Mouse (Mus musculus) testis, adult 10 weeks (tissue): Measurements from ENCODE around the gene 4930519G04Rik. TPM values are rescaled to one million over a fixed set of nuclear protein-coding genes. Genes with fewer than 3 reads are reported as not detected.

Experiments
- polyA plus RNA-seq: library from polyadenylated mRNA; stranded (reverse); fragments of 350-450 nt; fragmentation: Illumina TruSeq; extraction: RNeasy Lipid Tissue Mini Kit (QIAGEN cat#74804); gene quantifications from one replicate; pipeline ENCODE4 v1.2.3, GENCODE M21; 2014; ENCODE audit warnings: low read depth, low replicate concordance

Gene 4930519G04Rik
- polyA plus RNA-seq: 31.9 TPM

DNA sequence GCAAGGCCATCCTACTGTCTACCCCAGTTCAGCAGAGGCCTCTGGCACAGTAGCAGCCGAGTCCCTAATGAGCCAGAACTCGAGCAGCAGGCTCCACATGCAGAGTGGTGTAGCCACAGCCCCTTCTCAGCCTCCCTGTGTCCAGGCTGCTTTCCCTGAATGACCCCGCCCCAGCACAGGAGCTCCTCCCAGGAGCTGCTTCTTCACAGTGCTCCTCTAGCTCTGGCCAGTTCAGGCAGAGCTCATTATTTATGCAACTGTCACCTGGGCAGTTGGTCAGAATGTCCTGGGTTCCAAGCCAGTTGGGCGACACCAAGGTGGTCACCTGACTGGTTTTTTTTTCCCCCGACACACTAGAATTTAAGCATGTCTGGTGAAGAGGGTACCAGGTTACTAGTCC is at the start of gene 4930519G04Rik:
4930519G04Rik (plus strand) TSS at position 301 of the 400 bp plus-strand sequence.

DNA sequence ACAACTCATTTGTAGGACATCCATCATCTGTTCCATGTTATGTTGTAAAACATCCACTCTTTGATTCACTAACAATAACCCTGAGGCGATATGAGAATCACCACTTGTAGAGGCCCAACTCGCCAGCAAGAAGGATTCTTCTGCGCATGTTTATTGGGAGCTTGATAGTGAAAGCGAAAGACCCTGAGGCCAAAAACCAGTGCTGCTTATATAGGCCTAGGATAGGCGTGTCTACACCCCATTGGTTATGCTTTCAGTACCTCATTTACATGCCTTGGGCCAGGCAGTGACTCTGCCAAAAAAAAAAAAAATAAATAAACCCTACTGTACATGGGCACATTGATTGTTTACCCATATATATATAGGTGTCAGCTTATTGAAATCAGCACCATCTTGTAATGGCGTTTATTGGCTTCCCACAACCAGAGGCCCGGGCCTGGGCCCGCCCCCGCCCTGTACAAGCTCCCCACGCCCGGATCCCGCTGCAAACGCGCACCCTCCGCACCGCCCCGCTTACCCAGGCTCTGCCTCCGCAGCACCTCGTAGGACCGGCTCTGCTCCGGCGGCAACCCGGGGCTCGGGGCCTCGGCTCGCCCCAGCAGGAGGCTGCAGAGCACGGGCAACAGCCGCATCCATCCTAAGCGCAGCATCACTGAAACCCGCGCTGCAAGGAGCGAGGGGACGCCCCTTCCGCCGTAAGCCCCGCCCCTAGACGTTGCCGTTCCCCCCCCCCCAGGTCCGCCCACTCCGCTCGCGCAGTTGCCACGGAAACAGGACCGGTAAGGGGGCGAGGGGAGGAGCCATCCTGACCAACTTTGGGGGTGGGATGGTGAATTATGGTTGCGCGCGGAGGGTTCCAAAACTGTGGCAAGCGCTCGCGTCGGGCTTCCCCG is 30.4 kb upstream of the 4930519G04Rik start, which contains the start of gene 1500011B03Rik:
1500011B03Rik (minus strand) TSS at position 673 of the 893 bp plus-strand sequence.

DNA sequence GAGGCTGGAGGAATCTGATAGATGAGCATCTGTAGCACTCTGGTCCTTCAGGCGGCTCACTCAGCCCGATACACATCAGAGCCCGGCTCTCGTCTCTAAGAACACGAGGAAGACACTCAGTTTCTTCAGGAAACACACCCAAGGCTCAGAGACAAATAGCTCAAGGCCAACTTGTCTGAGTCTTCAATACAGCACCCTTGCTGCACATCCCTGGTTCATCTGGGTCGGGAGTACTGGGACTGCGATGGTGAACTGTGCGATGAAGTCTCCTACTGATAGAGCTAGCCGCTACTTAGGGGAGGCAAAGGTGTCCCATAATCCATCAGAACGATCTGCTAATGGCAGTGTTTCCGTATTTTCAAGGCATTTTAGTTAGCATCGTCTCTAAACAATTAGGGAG is 5.1 kb downstream of the 4930519G04Rik start, which contains the start of gene Gm9936:
Gm9936 (minus strand) TSS at position 101 of the 400 bp plus-strand sequence.

DNA sequence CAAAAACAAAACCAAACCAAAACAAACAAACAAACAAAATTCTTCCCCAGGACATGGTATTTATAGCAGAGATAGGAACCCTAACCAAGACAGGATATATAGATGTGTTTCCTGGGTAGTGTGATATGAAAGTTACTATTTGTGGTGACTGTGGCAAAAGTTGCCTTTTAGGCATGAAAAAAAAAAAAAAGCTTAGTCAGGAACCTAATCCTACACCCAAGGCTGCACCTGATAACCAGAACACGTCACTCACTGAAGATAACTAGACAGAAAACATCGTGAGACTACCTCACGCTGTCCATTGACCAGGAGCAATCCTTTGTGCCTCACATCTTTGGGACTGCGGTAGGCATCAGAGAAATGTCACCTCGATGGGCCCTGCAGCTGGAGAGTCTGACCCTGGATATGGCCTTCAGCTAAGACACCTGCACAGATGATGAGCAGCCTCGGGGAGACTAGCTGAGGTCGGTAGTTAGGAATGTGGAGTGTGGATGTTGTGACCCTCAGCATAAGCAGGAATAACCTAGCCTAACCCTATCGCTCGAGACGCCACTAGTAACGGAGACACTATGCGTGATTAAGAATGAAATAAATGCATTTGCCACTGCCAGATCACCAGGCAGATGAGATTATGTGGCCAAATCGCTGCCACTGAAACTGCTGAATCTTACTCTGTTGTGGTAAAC is 43.4 kb downstream of the 4930519G04Rik start, which contains the start of gene Oasl2:
Oasl2 (plus strand) TSS at position 249 of the 686 bp plus-strand sequence.

DNA sequence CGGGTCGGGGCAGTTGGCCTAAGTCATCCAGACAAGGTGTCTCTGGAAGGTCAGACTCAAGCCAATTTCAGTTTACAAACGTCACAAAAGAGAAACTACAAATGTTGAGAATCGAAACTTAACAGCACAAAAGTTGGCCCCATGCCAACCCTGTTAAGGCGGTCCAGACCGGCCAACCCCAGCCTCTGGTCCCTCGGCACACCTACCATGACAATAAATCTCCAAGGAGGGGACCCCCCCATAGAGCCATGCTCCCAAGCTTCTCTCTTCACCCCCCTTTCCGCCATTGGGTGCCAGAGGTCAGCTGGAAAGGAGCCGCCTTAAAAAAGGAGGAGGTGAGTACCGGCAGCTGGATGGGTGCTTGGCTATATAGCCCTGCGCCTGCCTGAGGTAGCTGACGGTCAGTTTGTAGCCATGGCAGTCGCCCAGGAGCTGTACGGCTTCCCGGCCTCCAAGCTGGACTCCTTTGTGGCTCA is 69.6 kb downstream of the 4930519G04Rik start, which contains the start of gene Oasl1:
Oasl1 (plus strand) TSS at position 243 of the 476 bp plus-strand sequence.

Other genes starting within 250 kb of the 4930519G04Rik start
- gene Trpv4, start 195.2 kb upstream of the 4930519G04Rik start, polyA plus RNA-seq: not detected
- gene Gltp, start 162.7 kb upstream of the 4930519G04Rik start, polyA plus RNA-seq: 3.3 TPM
- 12.0 TPM for gene Tchp, start 145.9 kb upstream of the 4930519G04Rik start, polyA plus RNA-seq
- gene Ankrd13a, start 79.0 kb upstream of the 4930519G04Rik start, polyA plus RNA-seq: 109 TPM
- 7.5 TPM for gene Git2, start 78.1 kb upstream of the 4930519G04Rik start, polyA plus RNA-seq
- gene 1500011B03Rik, start 30.2 kb upstream of the 4930519G04Rik start, polyA plus RNA-seq: 44.9 TPM
- gene Gm9936, start 5.0 kb downstream of the 4930519G04Rik start, polyA plus RNA-seq: not detected
- gene Oasl2, start 43.3 kb downstream of the 4930519G04Rik start, polyA plus RNA-seq: 8.8 TPM
- gene Oasl1, start 69.6 kb downstream of the 4930519G04Rik start, polyA plus RNA-seq: 0.22 TPM
- 0.84 TPM for gene 2210016L21Rik, start 88.5 kb downstream of the 4930519G04Rik start, polyA plus RNA-seq
- gene Hnf1a, start 117.4 kb downstream of the 4930519G04Rik start, polyA plus RNA-seq: not detected
- 68.8 TPM for gene Sppl3, start 157.5 kb downstream of the 4930519G04Rik start, polyA plus RNA-seq
- not detected for gene Gm10401, start 244.6 kb downstream of the 4930519G04Rik start, polyA plus RNA-seq